Mouse (Mus musculus): ENCODE measurements around the gene Ddah2.

The Ddah2 gene

GRCm38 (mm10) chr17:35104754-35105153 is 45.9 kb downstream of the Ddah2 start:
- no peak for DNase-seq (ENCODE audit: low spot score)

GRCm38 (mm10) chr17:35105740-35106389 is 47.0 kb downstream of the Ddah2 start:
- no peak for DNase-seq (ENCODE audit: low spot score)

- no peak for DNase-seq (ENCODE audit: low spot score)
Measured at GRCm38 (mm10) chr17:35106522-35106921, 47.7 kb downstream of the Ddah2 start.

- no peak for DNase-seq (ENCODE audit: low spot score)
Measured at GRCm38 (mm10) chr17:35108097-35108496, 49.3 kb downstream of the Ddah2 start, which contains the start of gene Ly6g5c. Ly6g5c (plus strand) TSS chr17:35108279.
